Mouse (Mus musculus) midbrain, embryonic 14.5 days (tissue): Measurements from ENCODE around the gene Gm4981. TPM values are rescaled to one million over a fixed set of nuclear protein-coding genes. Genes with fewer than 3 reads are reported as not detected.

Source experiments
- ATAC-seq: fragments of 200-750 bp; cut with Nextera tagmentation; 2 replicates; pipeline ENCODE4 v1.8.0; 2017; ENCODE audit warnings: moderate number of reproducible peaks, moderate library complexity; ENCODE audit not compliant: low FRiP score, low TSS enrichment
- DNase-seq: peaks from one replicate; pipeline ENCODE4 v3.0.0-alpha.2; 2015
- H3K27ac ChIP-seq: fragments of 300-500 bp; sonication (generic); replicated peaks from 2 replicates; pipeline ENCODE4 v1.5.1; 2014; ENCODE audit warnings: mild to moderate bottlenecking, low read depth, low read length, moderate library complexity
- H3K27me3 ChIP-seq: fragments of 300-500 bp; sonication (generic); 2 replicates; pipeline ENCODE4 v1.6.1; 2014; ENCODE audit warnings: low read length, control low read depth, mixed read lengths; ENCODE audit not compliant: control insufficient read depth, insufficient read depth
- H3K36me3 ChIP-seq: fragments of 300-500 bp; sonication (generic); 2 replicates; pipeline ENCODE4 v1.6.1; 2014; ENCODE audit warnings: low read length, control low read depth; ENCODE audit not compliant: control insufficient read depth, insufficient read depth
- H3K4me1 ChIP-seq: fragments of 300-500 bp; sonication (generic); 2 replicates; pipeline ENCODE4 v1.6.1; 2014; ENCODE audit warnings: mild to moderate bottlenecking, antibody characterized with exemption, low read length, control low read depth; ENCODE audit not compliant: control insufficient read depth, insufficient read depth
- H3K4me2 ChIP-seq: fragments of 300-500 bp; sonication (generic); 2 replicates; pipeline ENCODE4 v1.6.1; 2014; ENCODE audit warnings: mild to moderate bottlenecking, low read length, moderate library complexity
- H3K4me3 ChIP-seq: fragments of 300-500 bp; sonication (generic); replicated peaks from 2 replicates; pipeline ENCODE4 v1.5.1; 2014; ENCODE audit warnings: low read depth, low read length
- H3K9ac ChIP-seq: fragments of 300-500 bp; sonication (generic); replicated peaks from 2 replicates; pipeline ENCODE4 v1.6.1; 2014; ENCODE audit warnings: mild to moderate bottlenecking, low read length, moderate library complexity
- H3K9me3 ChIP-seq: fragments of 300-500 bp; sonication (generic); 2 replicates; pipeline ENCODE4 v1.6.1; 2016; ENCODE audit warnings: low read length, control low read depth, mixed read lengths; ENCODE audit not compliant: control insufficient read depth
- WGBS: fragments of 180-500 bp; shearing (Covaris S2); extraction: QIAGEN DNeasy Blood & Tissue Kit; methylation state at CpG from one replicate; pipeline ENCODE4 v1.1.7; 2014; 5-methylcytosine and 5-hydroxymethylcytosine counted together
- polyA plus RNA-seq: library from polyadenylated mRNA; unstranded; fragments of >200 nt; fragmentation: Nextera tagmentation; extraction: Ambion mirVana; gene quantifications from 2 replicates; pipeline ENCODE4 v1.2.1, GENCODE M21; 2014

The Gm4981 gene
- polyA plus RNA-seq, 1 experiment from 2014 or later = not detected

- no peak overlapping the region for H3K9ac ChIP-seq
Observed at GRCm38 (mm10) chr10:58214497-58214896, 22.0 kb downstream of the Gm4981 start.

DNA sequence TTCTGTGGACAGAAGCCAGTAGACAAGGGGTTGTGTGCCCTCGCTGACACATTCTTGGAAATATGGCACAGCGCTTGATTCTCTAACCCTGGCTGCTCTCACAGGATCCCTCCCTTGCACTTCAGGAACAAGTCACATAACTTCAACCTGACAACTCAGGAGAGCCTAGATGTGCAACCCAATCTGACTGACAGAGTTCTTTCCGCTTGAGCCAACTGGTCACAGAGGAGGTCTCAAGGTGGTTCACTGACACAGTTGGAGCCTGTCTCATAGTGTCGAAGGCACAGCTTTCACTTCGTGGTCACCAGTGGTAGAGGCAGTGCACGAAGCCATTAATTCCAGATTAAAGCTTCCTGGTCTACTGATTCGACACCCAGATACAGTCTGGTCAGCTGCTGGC is 24.3 kb downstream of the Gm4981 start:
- DNase-seq (no peak), ATAC-seq (no peak)
- Histone ChIP-seq H3K4me2 (no peak overlapping the region), H3K27ac (no peak overlapping the region), H3K4me1 (no peaks in the 10 kb centered on the region), H3K4me3 (no peak overlapping the region), H3K27me3 (no peaks in the 10 kb centered on the region), H3K36me3 (no peaks in the 10 kb centered on the region), H3K9ac (no peak overlapping the region), H3K9me3 (peaks cover 3% of the 10 kb centered on the region; the same call in 1 of the 2 replicates)
- WGBS = 78% methylated on average over 7 of the region's 7 CpGs

More at GRCm38 (mm10) chr10:58214497-58214896, 22.0 kb downstream of the Gm4981 start:
- H3K9me3 ChIP-seq = peaks cover 3% of the 10 kb centered on the region; the same call in 1 of the 2 replicates
- no peak for DNase-seq
- no peaks in the 10 kb centered on the region for H3K36me3 ChIP-seq
- no peaks in the 10 kb centered on the region for H3K27me3 ChIP-seq
- no peaks in the 10 kb centered on the region for H3K4me1 ChIP-seq
- H3K27ac ChIP-seq = no peak overlapping the region
- no peak for ATAC-seq
- H3K4me2 ChIP-seq = no peak overlapping the region
- H3K4me3 ChIP-seq = no peak overlapping the region

DNA sequence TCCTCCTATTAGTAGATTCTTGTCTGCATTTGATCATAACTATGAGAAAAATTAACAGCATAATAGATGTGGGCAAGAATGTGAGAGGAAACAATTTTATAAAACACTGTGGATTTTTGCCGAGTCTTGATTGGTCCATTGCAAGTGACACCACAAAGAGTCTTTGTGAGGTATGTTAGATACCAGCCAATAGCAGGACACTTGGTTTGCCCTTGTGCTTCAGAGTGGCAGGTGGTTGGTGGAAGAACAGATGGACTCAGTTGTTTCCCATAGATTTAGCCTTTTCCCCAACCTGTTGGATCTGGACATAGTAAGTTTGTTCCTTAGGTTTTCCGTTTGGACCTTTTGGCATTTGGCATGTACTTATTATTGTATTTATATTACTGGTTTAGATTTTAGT is 25.3 kb downstream of the Gm4981 start:
- WGBS = 90% methylated on average over 2 of the region's 2 CpGs
- H3K27me3 ChIP-seq = no peaks in the 10 kb centered on the region
- no peak overlapping the region for H3K4me2 ChIP-seq
- no peaks in the 10 kb centered on the region for H3K36me3 ChIP-seq
- ATAC-seq = no peak
- H3K4me3 ChIP-seq = no peak overlapping the region
- H3K4me1 ChIP-seq = no peaks in the 10 kb centered on the region
- DNase-seq = no peak
- no peak overlapping the region for H3K27ac ChIP-seq
- H3K9me3 ChIP-seq = peaks cover 3% of the 10 kb centered on the region; the same call in 1 of the 2 replicates
- H3K9ac ChIP-seq = no peak overlapping the region

GRCm38 (mm10) chr10:58210514-58210913 is 26.0 kb downstream of the Gm4981 start:
- no peaks in the 10 kb centered on the region for H3K36me3 ChIP-seq
- H3K27ac ChIP-seq = no peak overlapping the region
- DNase-seq = no peak
- H3K4me1 ChIP-seq = no peaks in the 10 kb centered on the region
- no peak overlapping the region for H3K9ac ChIP-seq
- no peaks in the 10 kb centered on the region for H3K27me3 ChIP-seq
- H3K4me2 ChIP-seq = no peak overlapping the region
- ATAC-seq = no peak
- 56% methylated on average over 1 of the region's 1 CpGs for WGBS
- no peak overlapping the region for H3K4me3 ChIP-seq
- H3K9me3 ChIP-seq = peaks cover 3% of the 10 kb centered on the region; the same call in 1 of the 2 replicates

GRCm38 (mm10) chr10:58209710-58210467 is 26.6 kb downstream of the Gm4981 start:
- H3K36me3 ChIP-seq = no peaks in the 10 kb centered on the region
- H3K4me3 ChIP-seq = no peak overlapping the region

DNA sequence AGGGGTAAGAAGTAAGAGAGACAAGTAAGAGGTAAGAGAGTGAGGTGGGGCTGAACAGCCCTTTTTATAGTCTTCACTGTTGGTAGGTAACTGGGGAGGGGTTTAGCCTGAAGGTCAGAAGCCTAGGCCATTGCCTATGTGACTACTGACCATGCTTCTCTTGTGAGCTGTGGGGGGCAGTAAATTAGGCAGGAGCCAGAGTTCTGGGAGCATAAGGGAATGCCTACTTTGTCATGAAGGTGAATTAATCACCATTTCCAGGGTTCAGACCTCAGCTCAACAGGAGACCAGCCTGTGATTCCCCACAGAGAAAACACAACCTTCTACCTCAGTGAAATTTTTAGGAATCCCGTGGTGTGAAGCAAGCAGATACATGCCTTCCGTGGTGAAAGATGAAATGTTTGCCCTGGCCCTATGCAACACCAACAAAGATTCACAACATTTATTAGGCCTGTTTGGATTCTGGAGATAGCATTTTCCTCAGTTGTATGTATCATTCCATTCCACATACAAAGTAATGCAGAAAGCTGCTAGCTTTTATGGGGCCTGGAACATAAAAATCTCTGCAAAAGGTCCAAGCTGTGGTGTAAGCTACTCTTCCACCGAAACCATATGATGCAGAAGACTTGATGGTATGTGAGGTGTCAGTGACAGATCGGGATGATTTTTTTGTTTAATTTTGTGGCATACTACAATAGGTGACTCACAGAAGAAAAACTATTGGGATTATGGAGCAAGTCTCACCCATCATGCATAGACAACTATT is 29.7 kb downstream of the Gm4981 start:
- 88% methylated on average over 4 of the region's 4 CpGs for WGBS
- ATAC-seq (no peak), DNase-seq (no peak)
- H3K27ac ChIP-seq = no peak overlapping the region
- no peak overlapping the region for H3K4me2 ChIP-seq
- no peak overlapping the region for H3K4me3 ChIP-seq
- no peaks in the 10 kb centered on the region for H3K36me3 ChIP-seq
- H3K27me3 ChIP-seq = no peaks in the 10 kb centered on the region
- no peak overlapping the region for H3K9ac ChIP-seq
- peaks cover 3% of the 10 kb centered on the region; the same call in 1 of the 2 replicates for H3K9me3 ChIP-seq
- no peaks in the 10 kb centered on the region for H3K4me1 ChIP-seq

More at GRCm38 (mm10) chr10:58209710-58210467, 26.6 kb downstream of the Gm4981 start:
- Histone ChIP-seq H3K27me3 (no peaks in the 10 kb centered on the region), H3K9ac (no peak overlapping the region), H3K9me3 (peaks cover 3% of the 10 kb centered on the region; the same call in 1 of the 2 replicates), H3K27ac (no peak overlapping the region), H3K4me1 (no peaks in the 10 kb centered on the region), H3K4me2 (no peak overlapping the region)
- 71% methylated on average over 2 of the region's 2 CpGs for WGBS
- ATAC-seq = no peak; the same call in 1 of the 2 replicates
- DNase-seq = no peak

DNA sequence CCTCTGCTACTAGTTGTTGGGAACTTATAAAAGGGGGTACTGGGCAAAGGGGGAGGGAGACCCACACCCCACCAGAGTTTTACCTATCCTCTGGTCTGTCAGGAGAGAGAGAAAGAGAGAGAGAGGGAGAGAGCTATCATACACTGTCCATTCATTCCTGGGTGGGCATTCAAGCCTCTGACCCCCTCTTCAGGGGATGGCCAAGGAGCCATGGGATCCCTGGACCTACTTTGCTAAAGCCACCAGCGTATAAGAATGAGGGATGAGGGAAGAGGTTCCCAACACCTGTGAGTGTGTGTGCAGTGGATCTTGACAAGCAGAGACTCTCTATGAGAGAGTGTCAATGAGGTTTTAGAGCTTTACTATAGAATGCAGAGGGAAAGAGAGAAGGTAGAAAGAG is 30.5 kb downstream of the Gm4981 start:
- no peak overlapping the region for H3K4me3 ChIP-seq
- DNase-seq = no peak
- no peaks in the 10 kb centered on the region for H3K27me3 ChIP-seq
- no peaks in the 10 kb centered on the region for H3K4me1 ChIP-seq
- H3K27ac ChIP-seq = no peak overlapping the region
- H3K36me3 ChIP-seq = no peaks in the 10 kb centered on the region
- peaks cover 3% of the 10 kb centered on the region; the same call in 1 of the 2 replicates for H3K9me3 ChIP-seq
- H3K4me2 ChIP-seq = no peak overlapping the region
- ATAC-seq = no peak
- 44% methylated on average over 1 of the region's 1 CpGs for WGBS
- no peak overlapping the region for H3K9ac ChIP-seq
